Mouse (Mus musculus) CH12.LX (cell line): ENCODE results near the gene Ctcfl. TPM values are rescaled to one million over a fixed set of nuclear protein-coding genes. Genes with fewer than 3 reads are reported as not detected.

Experiments used
- DNase-seq: peaks from one replicate; pipeline ENCODE4 v3.0.0-alpha.2; 2013; ENCODE audit errors: extremely low read depth
- H3K27ac ChIP-seq: 2 replicates; pipeline ENCODE4 v1.5.1; 2012; ENCODE audit warnings: low read depth, mild to moderate bottlenecking, control low read depth, moderate library complexity; ENCODE audit not compliant: insufficient read depth
- H3K27me3 ChIP-seq: replicated peaks from 2 replicates; pipeline ENCODE3; 2012; ENCODE audit warnings: inconsistent platforms
- H3K36me3 ChIP-seq, 2 experiments: replicated peaks in 1 of 2; 2 replicates each; pipeline versions ENCODE3 to v1.6.1; 2012; ENCODE audit warnings: inconsistent platforms in 1 of 2, low read length in 1 of 2, mild to moderate bottlenecking in 1 of 2, mixed read lengths in 1 of 2, moderate library complexity in 1 of 2; ENCODE audit not compliant: control insufficient read depth in 1 of 2, insufficient read depth in 1 of 2
- H3K4me1 ChIP-seq, 2 experiments: 2 replicates each; pipeline ENCODE4 v1.6.1; 2012; ENCODE audit warnings: inconsistent platforms in 1 of 2, moderate library complexity in 1 of 2; ENCODE audit not compliant: insufficient read depth in 2 of 2, control insufficient read depth in 1 of 2
- H3K4me2 ChIP-seq: 2 replicates; pipeline ENCODE4 v1.6.1; 2012; ENCODE audit warnings: low read depth, mild to moderate bottlenecking, control low read depth; ENCODE audit not compliant: poor library complexity, insufficient read depth, severe bottlenecking
- H3K4me3 ChIP-seq, 3 experiments: fragments of 150-350 bp in 1 of 3; sonication (generic) in 1 of 3; replicated peaks in 1 of 3; 2 replicates each; pipeline versions ENCODE3 to v1.5.1; 2011 to 2012; ENCODE audit warnings: low read depth in 2 of 3, low read length in 2 of 3, mild to moderate bottlenecking in 2 of 3, moderate library complexity in 2 of 3, control low read depth in 1 of 3, improper control_type of control experiment in 1 of 3, inconsistent platforms in 1 of 3, mixed read lengths in 1 of 3; ENCODE audit not compliant: poor library complexity in 1 of 3
- H3K79me2 ChIP-seq: replicated peaks from 2 replicates; pipeline ENCODE4 v1.6.1; 2012; ENCODE audit warnings: mild to moderate bottlenecking, moderate library complexity; ENCODE audit not compliant: control insufficient read depth, poor library complexity, insufficient read depth, severe bottlenecking; ENCODE audit errors: extremely low read depth
- H3K9ac ChIP-seq: 2 replicates; pipeline ENCODE4 v1.6.1; 2012; ENCODE audit warnings: low read depth, mild to moderate bottlenecking, control low read depth, moderate library complexity; ENCODE audit not compliant: insufficient read depth
- H3K9me3 ChIP-seq: replicated peaks from 2 replicates; pipeline ENCODE3; 2012; ENCODE audit warnings: low read length, inconsistent platforms, mixed read lengths
- BHLHE40 ChIP-seq: IDR thresholded peaks from 2 replicates; pipeline ENCODE4 v1.6.1; 2011; ENCODE audit warnings: mild to moderate bottlenecking, low read depth, low read length, improper control_type of control experiment
- CTCF ChIP-seq, 2 experiments: IDR thresholded peaks in 1 of 2; conservative IDR thresholded peaks in 1 of 2; 2 replicates each; pipeline ENCODE4 v1.5.1; 2011 to 2012; ENCODE audit warnings: low read depth in 2 of 2, low read length in 2 of 2, improper control_type of control experiment in 1 of 2, inconsistent platforms in 1 of 2, mild to moderate bottlenecking in 1 of 2, moderate library complexity in 1 of 2
- ELF1 ChIP-seq: IDR thresholded peaks from 2 replicates; pipeline ENCODE4 v1.6.1; 2014; ENCODE audit warnings: low read depth, mild to moderate bottlenecking, inconsistent platforms, low read length, improper control_type of control experiment
- EP300 ChIP-seq: IDR thresholded peaks from 2 replicates; pipeline ENCODE4 v1.6.1; 2011; ENCODE audit warnings: low read length, improper control_type of control experiment
- ETS1 ChIP-seq: conservative IDR thresholded peaks from 2 replicates; pipeline ENCODE4 v1.6.1; 2012; ENCODE audit warnings: low read depth, mild to moderate bottlenecking, inconsistent platforms, low read length, improper control_type of control experiment, moderate library complexity
- GABPA ChIP-seq: IDR thresholded peaks from 2 replicates; pipeline ENCODE4 v1.6.1; 2012; ENCODE audit warnings: low read depth, low read length, improper control_type of control experiment, inconsistent platforms; ENCODE audit not compliant: insufficient replicate concordance
- HCFC1 ChIP-seq: IDR thresholded peaks from 2 replicates; pipeline ENCODE4 v1.6.1; 2012; ENCODE audit warnings: low read depth, mild to moderate bottlenecking, inconsistent platforms, low read length, improper control_type of control experiment
- IRF4 ChIP-seq: IDR thresholded peaks from 2 replicates; pipeline ENCODE4 v1.6.1; 2014; ENCODE audit warnings: low read depth, mild to moderate bottlenecking, inconsistent platforms, low read length, improper control_type of control experiment
- JUND ChIP-seq: conservative IDR thresholded peaks from 2 replicates; pipeline ENCODE4 v1.6.1; 2011; ENCODE audit warnings: low read depth, low read length, improper control_type of control experiment
- MAZ ChIP-seq: IDR thresholded peaks from 2 replicates; pipeline ENCODE4 v1.6.1; 2012; ENCODE audit warnings: low read depth, mild to moderate bottlenecking, inconsistent platforms, low read length, improper control_type of control experiment, moderate library complexity
- MEF2A ChIP-seq: IDR thresholded peaks from 2 replicates; pipeline ENCODE4 v1.6.1; 2014; ENCODE audit warnings: low read depth, mild to moderate bottlenecking, inconsistent platforms, low read length, improper control_type of control experiment, borderline replicate concordance
- MXI1 ChIP-seq: IDR thresholded peaks from 2 replicates; pipeline ENCODE4 v1.6.1; 2011; ENCODE audit warnings: mild to moderate bottlenecking, low read depth, low read length, improper control_type of control experiment
- MYC ChIP-seq: IDR thresholded peaks from 2 replicates; pipeline ENCODE4 v1.6.1; 2011; ENCODE audit warnings: low read depth, mild to moderate bottlenecking, improper control_type of control experiment, low read length
- NELFE ChIP-seq: IDR thresholded peaks from 2 replicates; pipeline ENCODE4 v1.6.1; 2011; ENCODE audit warnings: low read depth, low read length, improper control_type of control experiment
- NRF1 ChIP-seq: IDR thresholded peaks from 2 replicates; pipeline ENCODE4 v1.6.1; 2014; ENCODE audit warnings: low read depth, mild to moderate bottlenecking, inconsistent platforms, low read length, improper control_type of control experiment, moderate library complexity
- POLR2A ChIP-seq: IDR thresholded peaks from 2 replicates; pipeline ENCODE4 v1.6.1; 2011; ENCODE audit warnings: low read depth, mild to moderate bottlenecking, improper control_type of control experiment, low read length
- SMC3 ChIP-seq: IDR thresholded peaks from 2 replicates; pipeline ENCODE4 v1.6.1; 2011; ENCODE audit warnings: low read depth, low read length, improper control_type of control experiment
- USF2 ChIP-seq: conservative IDR thresholded peaks from 2 replicates; pipeline ENCODE4 v1.6.1; 2011; ENCODE audit warnings: low read depth, low read length, improper control_type of control experiment
- ZC3H11A ChIP-seq: IDR thresholded peaks from 2 replicates; pipeline ENCODE4 v1.6.1; 2012; ENCODE audit warnings: low read depth, mild to moderate bottlenecking, inconsistent platforms, low read length, improper control_type of control experiment
- ZKSCAN1 ChIP-seq: IDR thresholded peaks from 2 replicates; pipeline ENCODE4 v1.6.1; 2012; ENCODE audit warnings: low read depth, inconsistent platforms, low read length, improper control_type of control experiment, borderline replicate concordance
- ZNF384 ChIP-seq: IDR thresholded peaks from 2 replicates; pipeline ENCODE4 v1.6.1; 2012; ENCODE audit warnings: low read depth, low read length, improper control_type of control experiment, inconsistent platforms
- dilution Hi-C: fragments of 300-500 bp; cut with MboI; formaldehyde crosslinking; loops from 2 replicates; pipeline ENCODE4 v1.14.3; 2020; ENCODE audit warnings: low sequenced_read_pairs; ENCODE audit not compliant: extremely low pct_unique_long_range_greater_than_20kb, extremely low pct_ligation_motif_present
- in situ Hi-C: fragments of 300-500 bp; cut with MboI; formaldehyde crosslinking; loops from 3 replicates; pipeline ENCODE4 v1.14.3; 2019; ENCODE audit warnings: low sequenced_read_pairs, low pct_ligation_motif_present, low pct_unique_long_range_greater_than_20kb, mixed read lengths
- polyA plus RNA-seq: library from polyadenylated mRNA; unstranded; fragments of >175 nt; gene quantifications from 2 replicates; pipeline ENCODE4 v1.2.1, GENCODE M21; 2012; ENCODE audit warnings: low read depth; ENCODE audit not compliant: insufficient read length
- total RNA-seq, 2 experiments: library from RNA; depleted of rRNA; stranded (reverse); fragments of 300-350 nt in 1 of 2; fragments of >200 nt in 1 of 2; gene quantifications; 2 replicates each; pipeline ENCODE4 v1.2.3; 2012 to 2014

The Ctcfl gene
- total and polyA plus RNA-seq, 3 experiments, result 0.11 TPM; not detected in 2

DNA sequence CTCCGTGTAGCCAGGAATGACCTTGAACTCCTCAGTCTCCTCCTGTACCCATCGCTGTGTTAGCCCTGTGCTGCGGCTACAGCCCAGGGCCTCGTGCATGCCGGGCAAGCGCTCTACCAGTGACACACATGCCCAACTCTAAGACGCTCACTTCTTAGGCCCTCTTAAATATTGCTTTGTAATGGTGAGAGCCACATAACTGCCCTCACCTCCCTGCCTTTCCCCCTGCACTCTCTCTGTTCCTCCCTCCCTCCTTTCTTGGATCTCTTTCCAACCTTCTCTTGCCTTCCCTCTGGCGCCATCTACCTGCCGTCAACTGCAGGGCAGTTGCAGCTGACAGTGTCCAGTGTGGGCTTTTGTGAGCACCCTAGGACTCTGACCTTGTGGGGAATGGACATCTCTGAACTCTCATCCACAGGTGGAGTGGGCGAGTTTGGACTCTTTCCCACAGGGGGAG lies 38.5 kb downstream of the Ctcfl start (continued):
- TF ChIP-seq JUND (no peak), BHLHE40 (no peak), EP300 (no peak)
- TF ChIP-seq, all 38 proteins: peak for 8

DNA sequence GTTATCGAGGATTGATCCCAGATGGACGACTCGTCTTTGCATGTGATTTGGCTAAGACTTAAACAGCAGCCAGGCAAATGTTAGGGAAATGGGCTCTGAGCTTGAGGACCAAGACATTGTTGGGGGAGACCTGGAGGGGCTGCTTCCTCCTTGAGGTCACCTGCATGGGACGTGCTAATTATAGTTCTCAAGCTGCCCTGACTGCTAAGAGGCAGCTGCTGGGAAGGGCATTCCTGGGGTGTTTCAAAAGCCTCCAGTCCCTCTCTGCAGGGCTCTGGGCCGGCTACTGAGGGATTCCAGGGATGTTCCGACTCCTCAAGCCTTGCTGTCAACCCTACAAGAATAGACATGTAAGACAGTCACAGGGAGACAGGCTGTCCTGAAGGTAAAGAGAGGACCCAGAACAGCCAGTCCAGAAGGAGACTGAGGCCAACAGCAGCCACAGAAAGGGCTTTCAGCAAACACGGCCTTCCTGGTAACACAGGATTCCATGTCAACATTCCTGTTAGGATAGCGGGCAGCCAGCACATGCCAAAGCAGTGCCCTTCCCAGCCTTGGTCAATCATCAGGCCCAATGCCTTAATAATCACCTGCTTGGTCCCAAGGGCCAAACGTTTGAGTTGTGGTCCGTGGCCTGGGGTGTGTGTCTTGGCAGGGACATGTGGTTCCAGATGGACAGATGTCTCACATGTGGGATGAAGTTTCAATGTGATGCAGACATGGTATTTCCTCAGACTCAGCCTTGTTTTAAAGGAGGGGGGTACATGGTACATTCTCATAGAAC lies 39.4 kb downstream of the Ctcfl start:
- no peak overlapping the region for H3K4me3 ChIP-seq
- H3K79me2 ChIP-seq, result no peaks in the 10 kb centered on the region
- H3K4me2 ChIP-seq, result no peak overlapping the region
- no peak for DNase-seq
- no peaks in the 10 kb centered on the region for H3K36me3 ChIP-seq
- no peak overlapping the region for H3K27ac ChIP-seq
- dilution Hi-C loops, result no loop called here
- TF ChIP-seq GABPA, result no peak
- TF ChIP-seq NELFE, result no peak
- no peak for TF ChIP-seq ZNF384
- TF ChIP-seq ETS1, result no peak
- TF ChIP-seq HCFC1, result no peak
- TF ChIP-seq ZC3H11A, result no peak
- TF ChIP-seq ZKSCAN1, result no peak
- no peak for TF ChIP-seq IRF4
- no peak for TF ChIP-seq CTCF (conservative IDR thresholded peaks at IDR 0.05 in 1 of 2, IDR thresholded peaks at IDR 0.05 in 1 of 2; ENCODE audit: low read depth in 2 of 2, low read length in 2 of 2)
- no peak for TF ChIP-seq BHLHE40
- no peak for TF ChIP-seq POLR2A
- no peak for TF ChIP-seq MAZ
- TF ChIP-seq, all 38 proteins: peak for 0
- H3K4me1 ChIP-seq, result peaks cover 0 to 31% of the 10 kb centered on the region in 2 experiments; a peak in 2 of 4 replicates
- peaks cover 7% of the 10 kb centered on the region for H3K9me3 ChIP-seq
- H3K27me3 ChIP-seq, result peaks cover 12% of the 10 kb centered on the region
- H3K9ac ChIP-seq, result no peak overlapping the region
- in situ Hi-C loops, result loop anchor here (5.0 to 25.0 kb wide), 4 partner anchors 33 to 593 kb away; no protein-coding TSS in a partner anchor

DNA sequence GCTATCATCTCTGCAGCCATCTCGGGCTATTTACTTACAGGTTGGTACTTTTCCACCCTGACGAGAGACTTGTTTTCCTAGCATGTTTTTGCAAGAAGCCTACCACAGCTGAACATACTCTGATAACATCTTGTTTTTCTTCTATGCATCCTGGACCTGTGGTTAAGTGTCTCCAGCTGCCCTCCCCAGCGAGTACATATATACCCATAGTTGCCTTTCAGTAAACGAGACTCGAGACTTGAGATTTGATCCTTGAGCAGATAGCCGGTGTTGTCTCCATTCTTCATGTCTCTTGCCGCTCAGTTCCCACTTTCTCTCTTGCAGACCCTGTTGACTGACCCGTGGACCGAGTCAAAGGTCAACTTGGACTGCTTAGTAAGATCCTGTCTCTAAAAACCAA lies 42.4 kb downstream of the Ctcfl start:
- dilution Hi-C loops, result no loop called here

More for the DNA sequence above, 42.4 kb downstream of the Ctcfl start:
- Histone ChIP-seq H3K4me3 (no peak overlapping the region), H3K4me1 (peaks cover 0 to 15% of the 10 kb centered on the region in 2 experiments; a peak in 2 of 4 replicates), H3K9me3 (peaks cover 2% of the 10 kb centered on the region), H3K4me2 (no peak overlapping the region), H3K9ac (no peak overlapping the region), H3K79me2 (no peaks in the 10 kb centered on the region), H3K27me3 (peaks cover 18% of the 10 kb centered on the region), H3K27ac (no peak overlapping the region), H3K36me3 (no peaks in the 10 kb centered on the region)
- DNase-seq, result no peak
- in situ Hi-C loops, result loop anchor here (25.0 kb wide), 1 partner anchor 590 kb away; no protein-coding TSS in a partner anchor
- TF ChIP-seq ELF1 (no peak), MYC (no peak), SMC3 (no peak), USF2 (no peak), JUND (no peak), CTCF (conservative IDR thresholded peaks at IDR 0.05 in 1 of 2, IDR thresholded peaks at IDR 0.05 in 1 of 2; ENCODE audit: low read depth in 2 of 2, low read length in 2 of 2) (no peak), NRF1 (no peak), BHLHE40 (no peak), MEF2A (no peak), MXI1 (no peak), MAZ (no peak)
